16 mouse cellular contexts compared by ENCODE assay signal in the genomic region with DNA sequence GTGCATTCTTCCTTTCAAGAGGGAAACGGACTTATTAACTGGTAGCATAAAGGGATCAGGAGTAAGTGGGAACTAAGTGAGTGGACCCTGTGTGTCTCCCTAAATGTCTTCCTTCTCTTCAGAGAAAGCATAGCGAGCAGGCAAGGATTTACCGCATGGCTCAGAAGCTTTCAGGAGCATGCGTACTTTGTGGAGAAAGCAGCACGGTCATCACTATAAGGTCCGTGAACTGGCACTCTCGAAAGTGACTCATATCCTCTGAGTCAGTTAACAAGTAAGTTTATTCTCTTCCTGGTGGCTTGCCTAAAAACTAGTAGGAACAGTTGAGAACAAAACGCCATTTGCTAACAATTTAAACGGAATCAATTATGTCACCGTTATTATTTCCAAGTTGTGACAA.
A peak's percentile ranks its signal among the peaks of the same experiment; 100 is the strongest.
DNase-seq lines count a peak whose midpoint lies in the region; ATAC-seq and TF ChIP-seq lines count a peak whose summit lies in the region.
"Had no signal": no experiment of that assay in that cellular context is flagged by ENCODE, and none has a peak within 500 bp of the region (broad histone marks: within the 10 kb centered on the region; RNA-seq: fewer than 3 reads in every experiment).

No protein-coding gene starts in this region.

- 77% methylated on average over 10 of the region's 10 CpGs for WGBS in heart, embryonic 11.5 days (ENCODE audit: insufficient replicate concordance)

- no peaks in the 10 kb centered on the region; the same call in 1 of the 2 replicates for H3K36me3 ChIP-seq in heart, embryonic 11.5 days (ENCODE audit: control insufficient read depth, insufficient read depth, low read length)
- H3K36me3 ChIP-seq: embryonic facial prominence, embryonic 13.5 days; limb, embryonic 15.5 days had no signal

- H3K27me3 ChIP-seq in heart, embryonic 11.5 days (ENCODE audit: control insufficient read depth, insufficient read depth, low read length) = no peaks in the 10 kb centered on the region
- H3K27me3 ChIP-seq: embryonic facial prominence, embryonic 13.5 days; limb, embryonic 15.5 days had no signal

- no peaks in the 10 kb centered on the region for H3K4me1 ChIP-seq in heart, embryonic 11.5 days (ENCODE audit: control insufficient read depth, insufficient read depth, low read length)
- peaks cover 4% of the 10 kb centered on the region; the same call in 1 of the 2 replicates for H3K4me1 ChIP-seq in embryonic fibroblast, embryonic 13.5 days (ENCODE audit: control insufficient read depth, insufficient read depth, low read length)
- H3K4me1 ChIP-seq: embryonic facial prominence, embryonic 13.5 days had no signal

- no peak overlapping the region for H3K4me3 ChIP-seq in heart, embryonic 11.5 days (ENCODE audit: low read depth, low read length)
- no peak overlapping the region for H3K4me3 ChIP-seq in embryonic fibroblast, embryonic 13.5 days (ENCODE audit: insufficient read depth, low read length)
- H3K4me3 ChIP-seq: embryonic facial prominence, embryonic 13.5 days; left cerebral cortex, adult 2 months; limb, embryonic 15.5 days had no signal

- no peak overlapping the region for H3K4me2 ChIP-seq in heart, embryonic 11.5 days
- H3K4me2 ChIP-seq: embryonic facial prominence, embryonic 13.5 days; hindbrain, embryonic 14.5 days; limb, embryonic 15.5 days had no signal

- no peaks in the 10 kb centered on the region for H3K9me3 ChIP-seq in heart, embryonic 11.5 days (replicated peaks; ENCODE audit: control insufficient read depth, low read length)
- H3K9me3 ChIP-seq: embryonic facial prominence, embryonic 13.5 days; limb, embryonic 15.5 days had no signal

- TF ChIP-seq POLR2A in embryonic fibroblast, embryonic 13.5 days (IDR thresholded peaks at IDR 0.05; ENCODE audit: low read depth, low read length) = no peak

- no peak overlapping the region for H3K27ac ChIP-seq in heart, embryonic 11.5 days (ENCODE audit: low read depth, low read length)
- peak overlapping the region; percentile 63 for H3K27ac ChIP-seq in embryonic fibroblast, embryonic 13.5 days (ENCODE audit: insufficient read depth, low read length)
- H3K27ac ChIP-seq: embryonic facial prominence, embryonic 13.5 days; hindbrain, embryonic 14.5 days; left cerebral cortex, adult 2 months; limb, embryonic 15.5 days had no signal

- peak; percentile 20 to 34 for DNase-seq in heart, adult 9 months (ENCODE audit: low spot score in 2 of 2)
- DNase-seq in 3T3-L1 (ENCODE audit: low read depth, low spot score) (peak; percentile 90), NIH3T3 (ENCODE audit: low read depth) (peak; percentile 68)
- DNase-seq in yolk sac, embryonic 10.5 days (ENCODE audit: low spot score) = no peak
- DNase-seq in layer of hippocampus, adult 9-10 months (ENCODE audit: low spot score) = no peak
- DNase-seq: cerebellum, postnatal 36 days; kidney, adult 18-20 months; thymus, postnatal 14 days had no signal

- no peak for TF ChIP-seq CTCF in embryonic fibroblast, embryonic 13.5 days (IDR thresholded peaks at IDR 0.05; ENCODE audit: borderline replicate concordance, insufficient read depth, low read length)

- H3K9ac ChIP-seq in heart, embryonic 11.5 days (ENCODE audit: low read depth, low read length) = no peak overlapping the region
- H3K9ac ChIP-seq: embryonic facial prominence, embryonic 13.5 days; hindbrain, embryonic 14.5 days; limb, embryonic 15.5 days had no signal

- no peak for ATAC-seq in heart, embryonic 11.5 days (replicated peaks; ENCODE audit: insufficient number of reproducible peaks, low FRiP score, low TSS enrichment)
- no peak for ATAC-seq in megakaryocyte-erythroid progenitor cell, adult 5-6 weeks (replicated peaks; ENCODE audit: low FRiP score, low TSS enrichment, poor library complexity, severe bottlenecking)
- ATAC-seq: forebrain, embryonic 14.5 days had no signal

Comparison
In these comparisons a context has a peak if more than half of its experiments do, and no peak if none do; other contexts are left out.
1. DNase-seq: peak in heart, adult 9 months (2 of 2), 3T3-L1 (single experiment) and NIH3T3 (single experiment); none in yolk sac, embryonic 10.5 days (single experiment) and layer of hippocampus, adult 9-10 months (single experiment).